Mouse (Mus musculus) ovary, adult 10 weeks (tissue): ENCODE measurements around the gene Gm26727. TPM values are rescaled to one million over a fixed set of nuclear protein-coding genes. Genes with fewer than 3 reads are reported as not detected.

Experiments
- polyA plus RNA-seq: library from polyadenylated mRNA; stranded (reverse); fragments of 350-450 nt; fragmentation: Illumina TruSeq; extraction: RNeasy Lipid Tissue Mini Kit (QIAGEN cat#74804); gene quantifications from one replicate; pipeline ENCODE4 v1.2.3, GENCODE M21; 2014

Gm26727 gene
- not detected for polyA plus RNA-seq

GRCm38 (mm10) chr2:67433081-67433480 lies at the start of gene Gm26727:
TSS of gene Gm26727 (minus strand) at chr2:67433181.

GRCm38 (mm10) chr2:67445780-67446179 lies 12.8 kb upstream of the Gm26727 start, which contains the start of gene Xirp2:
TSS of gene Xirp2 (plus strand) at chr2:67446002.

GRCm38 (mm10) chr2:67413425-67413824 lies 19.6 kb downstream of the Gm26727 start, which contains the start of gene Gm21830:
TSS of gene Gm21830 (plus strand) at chr2:67413725.

Other genes with a start within 250 kb of the Gm26727 start
- gene Gm21830, start 19.5 kb downstream of the Gm26727 start, polyA plus RNA-seq = not detected
- not detected for gene Xirp2, start 12.8 kb upstream of the Gm26727 start, polyA plus RNA-seq
- gene B3galt1, start 132.7 kb upstream of the Gm26727 start, polyA plus RNA-seq = 3.1 TPM